Mouse (Mus musculus) heart, embryonic 14.5 days (tissue): Measurements from ENCODE around the gene Tap2. TPM values are rescaled to one million over a fixed set of nuclear protein-coding genes. Genes with fewer than 3 reads are reported as not detected.

Experiments
- ATAC-seq: fragments of 200-750 bp; cut with Nextera tagmentation; 2 replicates; pipeline ENCODE4 v1.8.0; 2017; ENCODE audit warnings: low read depth, moderate TSS enrichment; ENCODE audit not compliant: insufficient number of reproducible peaks, insufficient read depth, low FRiP score
- H3K27ac ChIP-seq, 2 experiments: fragments of 200-500 bp in 1 of 2; fragments of 300-500 bp in 1 of 2; sonication (generic) in 1 of 2; replicated peaks in 1 of 2; 2 replicates each; pipeline ENCODE4 v1.5.1; 2012 to 2014; ENCODE audit warnings: low read depth in 2 of 2, low read length in 2 of 2, control low read depth in 1 of 2, mild to moderate bottlenecking in 1 of 2, mixed read lengths in 1 of 2; ENCODE audit not compliant: control insufficient read depth in 1 of 2, insufficient read depth in 1 of 2
- H3K27me3 ChIP-seq: fragments of 300-500 bp; sonication (generic); 2 replicates; pipeline ENCODE4 v1.6.1; 2014; ENCODE audit warnings: mild to moderate bottlenecking, low read length, control low read depth; ENCODE audit not compliant: control insufficient read depth, insufficient read depth
- H3K36me3 ChIP-seq: fragments of 300-500 bp; sonication (generic); 2 replicates; pipeline ENCODE4 v1.6.1; 2014; ENCODE audit warnings: mild to moderate bottlenecking, control low read depth, low read length, mixed read lengths; ENCODE audit not compliant: control insufficient read depth, insufficient read depth
- H3K4me1 ChIP-seq, 2 experiments: fragments of 200-500 bp in 1 of 2; fragments of 300-500 bp in 1 of 2; sonication (generic) in 1 of 2; 2 replicates each; pipeline ENCODE4 v1.6.1; 2012 to 2014; ENCODE audit warnings: low read length in 2 of 2, control low read depth in 1 of 2, mixed read lengths in 1 of 2; ENCODE audit not compliant: control insufficient read depth in 2 of 2, insufficient read depth in 2 of 2
- H3K4me2 ChIP-seq: fragments of 300-500 bp; sonication (generic); 2 replicates; pipeline ENCODE4 v1.6.1; 2014; ENCODE audit warnings: mild to moderate bottlenecking, low read length
- H3K4me3 ChIP-seq, 2 experiments: fragments of 200-500 bp in 1 of 2; fragments of 300-500 bp in 1 of 2; sonication (generic) in 1 of 2; 2 replicates each; pipeline ENCODE4 v1.5.1; 2012 to 2014; ENCODE audit warnings: low read length in 2 of 2, mild to moderate bottlenecking in 2 of 2, control low read depth in 1 of 2, low read depth in 1 of 2, moderate library complexity in 1 of 2; ENCODE audit not compliant: control insufficient read depth in 1 of 2, insufficient read depth in 1 of 2
- H3K9ac ChIP-seq: fragments of 300-500 bp; sonication (generic); 2 replicates; pipeline ENCODE4 v1.6.1; 2014; ENCODE audit warnings: mild to moderate bottlenecking, low read length
- H3K9me3 ChIP-seq: fragments of 300-500 bp; sonication (generic); 2 replicates; pipeline ENCODE4 v1.6.1; 2016; ENCODE audit warnings: low read length, control low read depth; ENCODE audit not compliant: control insufficient read depth
- WGBS: fragments of 180-500 bp; shearing (Covaris S2); extraction: QIAGEN DNeasy Blood & Tissue Kit; methylation state at CpG from one replicate; pipeline ENCODE4 v1.1.7; 2014; 5-methylcytosine and 5-hydroxymethylcytosine counted together
- polyA plus RNA-seq: library from polyadenylated mRNA; unstranded; fragments of >200 nt; fragmentation: Nextera tagmentation; extraction: Ambion mirVana; gene quantifications from 2 replicates; pipeline ENCODE4 v1.2.1, GENCODE M21; 2014

Gene Tap2
- polyA plus RNA-seq, 1 experiment from 2014 or later = 2.1 TPM

- Histone ChIP-seq H3K36me3 (no peaks in the 10 kb centered on the region), H3K4me1 (no peaks in the 10 kb centered on the region), H3K9me3 (peaks cover 13% of the 10 kb centered on the region), H3K27me3 (0 out of 2 replicates have a peak, but pooled peaks cover 3% of the 10 kb centered on the region), H3K27ac (no peak overlapping the region), H3K9ac (no peak overlapping the region), H3K4me2 (no peak overlapping the region), H3K4me3 (no peak overlapping the region)
- no peak for ATAC-seq
- 93% methylated on average over 5 of the region's 5 CpGs for WGBS
These were observed 30.8 kb upstream of the Tap2 start for GRCm38 (mm10) chr17:34172528-34172927.

DNA sequence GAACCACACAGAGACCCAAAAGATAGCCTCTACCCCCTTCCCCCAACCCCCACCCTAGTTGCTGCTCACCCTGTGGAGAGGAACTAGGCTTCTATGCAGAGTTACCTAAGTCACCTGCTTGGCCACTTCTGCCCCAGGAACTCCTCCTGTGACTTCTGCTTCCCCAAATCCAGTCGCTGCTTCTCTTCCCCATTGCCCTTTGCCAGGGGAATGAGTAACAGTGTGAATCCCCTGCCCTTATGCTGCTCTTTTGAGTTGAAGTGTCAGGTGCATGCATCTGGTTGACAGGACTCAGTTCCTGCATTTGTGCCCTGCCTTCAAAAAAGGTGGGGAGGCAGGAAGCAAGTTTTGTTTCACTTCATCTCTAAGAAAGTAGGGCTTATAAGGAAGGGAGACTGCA is 29.3 kb upstream of the Tap2 start:
- no peak for ATAC-seq
- Histone ChIP-seq H3K27me3 (0 out of 2 replicates have a peak, but pooled peaks cover under 1% of the 10 kb centered on the region), H3K36me3 (no peaks in the 10 kb centered on the region), H3K9me3 (peaks cover 14% of the 10 kb centered on the region), H3K9ac (no peak overlapping the region), H3K4me2 (no peak overlapping the region), H3K27ac (no peak overlapping the region), H3K4me1 (no peaks in the 10 kb centered on the region), H3K4me3 (no peak overlapping the region)
- WGBS = 54% methylated on average over 1 of the region's 1 CpGs

DNA sequence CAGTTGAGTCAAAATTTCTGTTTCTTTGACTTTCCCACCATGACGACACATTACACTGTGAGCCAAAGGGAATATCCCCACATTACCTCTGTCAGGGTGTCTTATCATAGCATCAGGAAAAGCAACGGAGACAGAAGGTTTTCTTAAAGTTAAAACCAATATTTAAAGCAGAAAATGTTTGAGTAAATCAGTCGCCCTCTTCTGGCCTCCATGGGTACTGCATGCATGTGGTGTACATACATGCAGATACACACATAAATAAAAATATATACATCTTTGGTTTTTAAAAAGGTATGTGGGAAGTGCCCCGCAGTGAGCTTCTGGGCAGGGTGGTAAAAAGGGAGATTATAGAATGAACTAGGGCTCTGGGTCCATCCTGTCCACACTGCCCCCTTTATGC is 26.1 kb upstream of the Tap2 start:
- 54% methylated on average over 4 of the region's 4 CpGs for WGBS
- Histone ChIP-seq H3K27ac (no peak overlapping the region), H3K27me3 (peaks cover under 1% of the 10 kb centered on the region), H3K4me3 (no peak overlapping the region), H3K4me1 (no peaks in the 10 kb centered on the region), H3K4me2 (no peak overlapping the region), H3K36me3 (no peaks in the 10 kb centered on the region), H3K9ac (no peak overlapping the region), H3K9me3 (peaks cover 14% of the 10 kb centered on the region)
- ATAC-seq = no peak

DNA sequence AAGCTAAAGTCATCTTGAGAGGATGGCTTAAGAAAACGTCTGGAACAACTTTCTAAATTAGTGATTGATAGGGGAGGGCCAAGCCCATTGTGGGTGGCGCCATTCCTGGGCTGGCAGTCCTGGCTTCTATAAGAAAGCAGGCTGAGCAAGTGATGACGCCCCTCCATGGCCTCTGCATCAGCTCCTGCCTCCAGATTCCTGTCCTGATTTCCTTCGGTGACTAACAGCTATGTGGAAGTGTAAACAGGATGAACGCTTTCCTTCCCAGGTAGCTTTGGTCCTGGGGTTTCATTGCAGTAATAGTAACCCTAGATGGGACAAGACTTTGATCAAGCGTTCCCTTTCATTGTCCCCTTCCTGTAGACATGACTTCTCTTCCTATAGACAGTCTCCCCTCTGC is 24.3 kb upstream of the Tap2 start:
- Histone ChIP-seq H3K4me3 (no peak overlapping the region), H3K9ac (no peak overlapping the region), H3K27me3 (peaks cover 18% of the 10 kb centered on the region), H3K9me3 (peaks cover 9% of the 10 kb centered on the region; the same call in 1 of the 2 replicates), H3K36me3 (no peaks in the 10 kb centered on the region), H3K4me1 (no peaks in the 10 kb centered on the region), H3K4me2 (no peak overlapping the region), H3K27ac (no peak overlapping the region)
- ATAC-seq = no peak
- 53% methylated on average over 6 of the region's 6 CpGs for WGBS

DNA sequence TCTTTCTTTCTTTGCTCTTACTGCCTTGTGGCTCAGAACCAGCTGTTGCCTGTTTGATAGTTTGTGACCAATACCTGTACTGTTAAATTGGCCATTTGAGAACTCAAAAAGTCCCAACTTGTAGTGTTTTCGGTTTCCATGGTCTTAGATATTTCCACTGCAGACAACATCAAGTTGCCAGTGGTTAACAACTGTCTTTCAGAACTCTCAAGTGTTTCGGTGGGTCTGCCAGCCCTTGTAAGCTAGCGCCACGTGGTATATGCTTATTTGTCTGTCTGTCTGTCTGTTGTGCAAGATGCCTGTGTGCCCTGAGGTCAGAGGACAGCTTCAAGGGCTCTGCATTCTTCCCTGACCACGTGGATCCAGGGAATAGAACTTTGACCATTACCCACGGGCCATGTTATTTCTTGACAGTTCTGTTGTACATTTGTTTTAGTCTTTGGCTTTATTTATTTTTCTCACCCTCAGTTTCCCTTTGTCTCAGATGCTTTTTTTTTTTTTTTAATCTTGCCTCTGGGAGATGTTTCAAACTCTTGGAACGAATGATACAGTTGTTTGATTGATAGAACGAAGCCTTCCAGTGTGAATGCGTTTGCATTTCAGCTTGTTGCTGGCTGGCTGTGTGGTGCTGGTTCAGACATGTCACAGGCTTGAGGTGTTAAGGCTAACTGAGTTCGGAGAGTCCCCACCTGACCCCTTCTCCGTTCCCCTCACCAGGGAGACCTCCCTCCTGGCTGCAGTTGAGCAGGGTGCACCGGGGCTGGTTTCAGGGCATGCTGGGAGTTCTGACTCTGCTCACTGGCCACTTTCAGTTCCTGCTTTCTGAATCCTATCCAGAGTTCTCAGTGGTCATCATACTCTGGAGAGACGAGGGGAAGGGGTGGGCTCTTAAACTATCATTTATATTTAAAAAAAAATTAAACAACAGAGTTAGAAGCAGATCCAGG is 23.1 kb upstream of the Tap2 start:
- WGBS = 56% methylated on average over 13 of the region's 13 CpGs
- no peak overlapping the region for H3K4me3 ChIP-seq

DNA sequence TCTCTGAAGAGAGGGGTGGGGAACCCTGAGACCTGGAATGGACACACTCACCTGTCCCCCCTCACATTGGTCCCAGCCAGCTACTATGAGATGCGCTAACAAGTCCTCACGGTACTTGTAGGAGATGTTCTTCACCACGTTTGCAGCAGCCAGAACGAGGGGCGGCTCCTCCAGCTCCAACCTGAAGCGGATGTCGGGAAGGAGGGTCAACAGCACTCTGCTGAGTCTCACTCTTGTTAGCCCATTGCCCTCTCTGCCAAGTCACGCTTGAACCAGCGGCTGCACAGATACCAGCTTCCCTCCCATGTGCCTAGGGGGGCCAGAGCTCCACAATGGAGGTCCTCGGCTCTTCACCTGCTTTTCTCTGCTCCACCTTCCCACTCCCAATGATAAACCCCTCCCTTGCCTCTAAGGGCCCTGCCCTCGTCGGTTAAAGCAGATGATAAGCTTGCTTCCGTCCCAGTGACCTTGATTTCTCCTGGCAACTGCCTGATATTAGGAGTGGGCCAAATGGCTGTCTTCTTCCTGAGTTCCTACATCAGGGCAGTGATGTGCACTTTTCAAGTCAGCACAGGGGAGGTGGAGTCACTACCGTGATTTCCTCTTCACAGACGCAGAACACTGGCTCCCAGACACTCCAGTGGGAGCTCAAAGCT is 19.6 kb upstream of the Tap2 start:
- Histone ChIP-seq H3K9me3 (no peaks in the 10 kb centered on the region), H3K4me3 (no peak overlapping the region), H3K4me1 (peaks cover 8 to 10% of the 10 kb centered on the region in 2 experiments; a peak in 3 of 4 replicates), H3K36me3 (no peaks in the 10 kb centered on the region), H3K9ac (no peak overlapping the region), H3K27ac (no peak overlapping the region), H3K4me2 (no peak overlapping the region), H3K27me3 (peaks cover 46% of the 10 kb centered on the region)
- no peak for ATAC-seq
- 61% methylated on average over 15 of the region's 15 CpGs for WGBS

More for the DNA sequence above, 23.1 kb upstream of the Tap2 start:
- no peak overlapping the region for H3K27ac ChIP-seq
- no peak overlapping the region for H3K9ac ChIP-seq
- ATAC-seq = no peak
- H3K4me2 ChIP-seq = no peak overlapping the region
- H3K27me3 ChIP-seq = peaks cover 28% of the 10 kb centered on the region
- H3K4me1 ChIP-seq = no peaks in the 10 kb centered on the region
- H3K36me3 ChIP-seq = no peaks in the 10 kb centered on the region
- H3K9me3 ChIP-seq = peaks cover 9% of the 10 kb centered on the region; the same call in 1 of the 2 replicates

GRCm38 (mm10) chr17:34185526-34185925 is 17.8 kb upstream of the Tap2 start:
- no peak for ATAC-seq
- no peaks in the 10 kb centered on the region for H3K9me3 ChIP-seq
- no peak overlapping the region for H3K27ac ChIP-seq
- H3K36me3 ChIP-seq = no peaks in the 10 kb centered on the region
- no peak overlapping the region for H3K9ac ChIP-seq
- WGBS = 84% methylated on average over 9 of the region's 9 CpGs
- H3K4me2 ChIP-seq = no peak overlapping the region
- peaks cover 8 to 10% of the 10 kb centered on the region in 2 experiments; a peak in 3 of 4 replicates for H3K4me1 ChIP-seq
- peaks cover 64% of the 10 kb centered on the region for H3K27me3 ChIP-seq
- no peak overlapping the region for H3K4me3 ChIP-seq
